Mouse (Mus musculus): Measurements from ENCODE around the gene Hax1.

Hax1 gene

GRCm38 (mm10) chr3:89998612-89999054 is at the start of gene Hax1:
Hax1 (minus strand) TSS chr3:89998780.
- DNase-seq (ENCODE audit: low read depth in 2 of 2, low spot score in 2 of 2), result peak; percentile 79 to 93

- no peak for DNase-seq (ENCODE audit: low read depth in 2 of 2, low spot score in 2 of 2)
Observed at GRCm38 (mm10) chr3:90036263-90036662, 37.7 kb upstream of the Hax1 start.

GRCm38 (mm10) chr3:90034653-90035052 is 36.1 kb upstream of the Hax1 start:
- no peak for DNase-seq (ENCODE audit: low read depth in 2 of 2, low spot score in 2 of 2)

- DNase-seq (ENCODE audit: low read depth in 2 of 2, low spot score in 2 of 2), result no peak
Observed at GRCm38 (mm10) chr3:90016626-90017025, 18.0 kb upstream of the Hax1 start.

- DNase-seq (ENCODE audit: low read depth in 2 of 2, low spot score in 2 of 2), result no peak
Observed at GRCm38 (mm10) chr3:90010291-90010690, 11.7 kb upstream of the Hax1 start.

GRCm38 (mm10) chr3:90004091-90004796 is 5.7 kb upstream of the Hax1 start:
- DNase-seq (ENCODE audit: low read depth in 2 of 2, low spot score in 2 of 2), result no peak

- no peak for DNase-seq (ENCODE audit: low read depth in 2 of 2, low spot score in 2 of 2)
Observed at GRCm38 (mm10) chr3:89999830-90000229, 1.2 kb upstream of the Hax1 start.

GRCm38 (mm10) chr3:89999090-89999489 is 510 bp upstream of the Hax1 start:
- DNase-seq (ENCODE audit: low read depth in 2 of 2, low spot score in 2 of 2), result no peak

GRCm38 (mm10) chr3:89997791-89998495 is 637 bp downstream of the Hax1 start:
- DNase-seq (ENCODE audit: low read depth in 2 of 2, low spot score in 2 of 2), result peak in 1 of 2 experiments; percentile 8

GRCm38 (mm10) chr3:89994807-89995515 is 3.6 kb downstream of the Hax1 start:
- no peak for DNase-seq (ENCODE audit: low read depth in 2 of 2, low spot score in 2 of 2)

- no peak for DNase-seq (ENCODE audit: low read depth in 2 of 2, low spot score in 2 of 2)
Observed at GRCm38 (mm10) chr3:89987822-89988221, 10.8 kb downstream of the Hax1 start.

GRCm38 (mm10) chr3:89987211-89987610 is 11.4 kb downstream of the Hax1 start:
- no peak for DNase-seq (ENCODE audit: low read depth in 2 of 2, low spot score in 2 of 2)

GRCm38 (mm10) chr3:89982426-89982825 is 16.2 kb downstream of the Hax1 start:
- no peak for DNase-seq (ENCODE audit: low read depth in 2 of 2, low spot score in 2 of 2)

- no peak for DNase-seq (ENCODE audit: low read depth in 2 of 2, low spot score in 2 of 2)
Observed at GRCm38 (mm10) chr3:89976859-89977258, 21.7 kb downstream of the Hax1 start.

GRCm38 (mm10) chr3:89968509-89968908 is 30.1 kb downstream of the Hax1 start:
- no peak for DNase-seq (ENCODE audit: low read depth in 2 of 2, low spot score in 2 of 2)

GRCm38 (mm10) chr3:89966946-89967345 is 31.6 kb downstream of the Hax1 start:
- DNase-seq (ENCODE audit: low read depth in 2 of 2, low spot score in 2 of 2), result peak; percentile 33 to 62

- DNase-seq (ENCODE audit: low read depth in 2 of 2, low spot score in 2 of 2), result no peak
Observed at GRCm38 (mm10) chr3:89965972-89966371, 32.6 kb downstream of the Hax1 start.

- no peak for DNase-seq (ENCODE audit: low read depth in 2 of 2, low spot score in 2 of 2)
Observed at GRCm38 (mm10) chr3:89965557-89965956, 33.0 kb downstream of the Hax1 start.

GRCm38 (mm10) chr3:89963926-89964739 is 34.4 kb downstream of the Hax1 start:
- DNase-seq (ENCODE audit: low read depth in 2 of 2, low spot score in 2 of 2), result peak in 1 of 2 experiments; percentile 42

GRCm38 (mm10) chr3:89963221-89963763 is 35.3 kb downstream of the Hax1 start, which contains the start of gene Atp8b2:
Atp8b2 (minus strand) TSS chr3:89963508.
- peak; percentile 26 to 37 for DNase-seq (ENCODE audit: low read depth in 2 of 2, low spot score in 2 of 2)
